Mouse (Mus musculus) urinary bladder, postnatal 36 days (tissue): ENCODE measurements at regions not wholly inside any gene's neighbourhood (a gene's known extent, or its start where the extent isn't known, plus 50 kb on each side); places are given as distances from the start of the nearest gene placed in this dataset.

ENCODE experiments used
- DNase-seq, 2 experiments: peaks; one replicate each; pipeline ENCODE4 v3.0.0; 2022; ENCODE audit warnings: low spot score in 2 of 2, mixed read lengths in 1 of 2

- DNase-seq: no peak
Measured at GRCm38 (mm10) chr4:140401632-140402031, 155.0 kb upstream of the Igsf21 start.

DNA sequence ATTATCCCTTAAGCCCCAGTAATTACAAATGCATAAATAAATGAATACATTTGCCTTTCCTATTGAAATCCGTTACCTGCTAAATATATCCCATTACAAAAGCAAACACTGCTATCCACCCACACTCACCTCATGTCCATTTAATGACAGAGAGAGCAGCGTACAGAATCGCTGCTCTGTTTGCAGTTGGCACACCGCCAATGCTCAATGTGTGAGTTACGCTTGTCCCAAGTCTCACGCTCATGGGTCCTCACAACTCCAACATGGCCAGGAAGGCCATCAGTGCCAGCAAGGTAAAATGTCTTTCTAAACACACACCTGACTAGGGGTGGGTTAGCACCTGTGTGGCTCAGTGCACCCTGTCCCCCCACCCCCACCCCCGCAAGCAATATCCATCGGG, 150.0 kb upstream of the Igsf21 start:
- no peak for DNase-seq

- DNase-seq: no peak
Measured at GRCm38 (mm10) chr4:140392290-140392689, 145.7 kb upstream of the Igsf21 start.

- DNase-seq: peak in 1 of 2 experiments; percentile 6
Measured at GRCm38 (mm10) chr4:140390684-140391234, 144.2 kb upstream of the Igsf21 start.

DNA sequence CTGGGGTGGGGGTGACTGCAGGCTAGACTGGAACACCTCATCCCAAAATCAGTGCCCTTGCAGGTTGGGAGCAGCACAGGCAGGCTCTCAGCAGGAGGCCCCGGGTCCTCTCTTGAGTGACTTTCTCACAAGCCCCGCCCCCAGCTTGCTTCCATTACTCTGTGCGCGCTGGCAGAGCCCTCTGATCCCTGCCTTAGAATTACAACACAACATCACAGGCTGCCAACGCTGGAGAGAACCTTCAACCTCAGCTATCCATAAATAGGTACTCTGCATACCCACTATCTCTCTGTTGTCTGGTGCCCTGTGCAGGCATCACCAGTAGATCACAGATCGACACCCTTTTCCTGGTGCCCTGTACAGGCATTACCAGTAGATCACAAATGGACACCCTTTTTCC, 139.1 kb upstream of the Igsf21 start:
- no peak for DNase-seq

DNA sequence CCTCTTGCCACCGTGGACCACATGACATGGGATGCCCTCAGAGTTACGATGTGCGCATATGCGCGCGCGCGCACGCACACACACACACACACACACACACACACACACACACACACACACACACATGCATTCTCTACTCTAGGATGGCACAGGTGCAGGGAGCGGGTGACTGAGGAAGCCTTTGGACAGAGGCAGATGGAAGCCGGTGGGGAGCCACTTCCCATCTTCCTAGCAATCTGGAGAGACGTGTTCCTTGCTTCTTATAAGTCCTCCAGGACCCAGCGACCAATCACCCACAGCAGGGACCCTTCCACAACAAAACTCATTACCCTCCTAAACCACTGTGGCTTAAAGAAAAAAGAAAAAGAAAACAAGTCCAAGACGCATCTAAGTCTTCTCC, 138.6 kb upstream of the Igsf21 start:
- DNase-seq: no peak

GRCm38 (mm10) chr4:140383596-140383995, 137.0 kb upstream of the Igsf21 start:
- DNase-seq: no peak

GRCm38 (mm10) chr4:140380733-140381132, 134.1 kb upstream of the Igsf21 start:
- DNase-seq: no peak

GRCm38 (mm10) chr4:140377941-140378340, 131.4 kb upstream of the Igsf21 start:
- no peak for DNase-seq

DNA sequence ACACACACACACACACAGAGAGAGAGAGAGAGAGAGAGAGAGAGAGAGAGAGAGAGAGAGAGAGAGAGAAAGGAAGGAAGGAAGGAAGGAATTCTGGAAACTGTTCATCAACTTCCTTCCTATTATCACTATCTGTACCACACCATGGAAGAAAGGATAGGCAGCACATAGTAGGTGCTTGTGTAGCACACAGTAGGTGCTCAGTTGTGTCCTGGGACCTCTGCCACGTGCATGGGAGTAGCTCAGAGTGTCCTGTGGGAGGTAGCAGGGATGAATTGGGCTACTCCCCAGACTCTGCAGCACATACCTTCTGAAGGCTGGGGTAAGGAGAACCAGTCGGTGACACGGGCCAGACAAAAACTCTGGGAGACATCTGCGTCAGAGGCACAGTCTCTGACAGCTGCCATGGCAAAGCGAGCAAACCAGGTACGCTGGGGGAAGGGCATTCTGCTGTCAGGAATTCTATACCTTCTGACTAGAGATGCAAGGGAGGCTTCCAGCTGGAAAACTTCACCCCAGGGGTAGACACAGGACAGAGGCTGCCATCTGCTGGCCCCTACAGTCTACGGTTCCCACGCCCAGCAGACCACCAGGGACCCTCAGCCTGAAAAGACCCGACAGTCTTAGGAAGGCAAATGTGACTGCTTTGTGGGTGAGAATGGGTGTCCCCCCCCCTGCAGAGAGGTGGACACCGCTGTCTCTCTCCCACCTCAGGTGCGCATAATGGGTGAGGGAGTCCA, 126.2 kb upstream of the Igsf21 start:
- no peak for DNase-seq

GRCm38 (mm10) chr4:140371426-140372213, 125.0 kb upstream of the Igsf21 start:
- no peak for DNase-seq

- DNase-seq: no peak
Measured at GRCm38 (mm10) chr4:140366975-140367680, 120.5 kb upstream of the Igsf21 start.

DNA sequence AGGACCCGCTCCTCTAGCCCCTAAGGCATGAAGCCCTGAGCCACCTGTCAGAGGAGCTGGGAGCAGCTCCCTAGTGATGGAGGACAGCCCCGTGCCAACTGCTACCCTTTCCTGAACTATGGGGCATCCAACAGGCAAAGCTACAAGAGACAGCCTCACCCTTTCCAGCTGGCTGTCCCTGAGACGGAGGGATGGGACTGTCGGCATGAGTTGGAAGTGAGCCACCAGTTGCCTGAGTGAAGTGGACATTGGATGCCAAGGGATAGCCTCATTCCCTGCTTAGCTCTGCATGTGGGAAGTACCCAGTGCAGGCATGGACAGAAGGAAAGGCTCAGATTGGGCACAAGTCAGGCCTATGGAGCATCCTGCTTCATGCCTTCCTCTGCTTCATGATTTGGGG, 112.3 kb upstream of the Igsf21 start:
- DNase-seq: no peak

GRCm38 (mm10) chr4:140358103-140358502, 111.5 kb upstream of the Igsf21 start:
- peak; percentile 53 to 61 for DNase-seq

- no peak for DNase-seq
Measured at GRCm38 (mm10) chr4:140355144-140355550, 108.6 kb upstream of the Igsf21 start.

DNA sequence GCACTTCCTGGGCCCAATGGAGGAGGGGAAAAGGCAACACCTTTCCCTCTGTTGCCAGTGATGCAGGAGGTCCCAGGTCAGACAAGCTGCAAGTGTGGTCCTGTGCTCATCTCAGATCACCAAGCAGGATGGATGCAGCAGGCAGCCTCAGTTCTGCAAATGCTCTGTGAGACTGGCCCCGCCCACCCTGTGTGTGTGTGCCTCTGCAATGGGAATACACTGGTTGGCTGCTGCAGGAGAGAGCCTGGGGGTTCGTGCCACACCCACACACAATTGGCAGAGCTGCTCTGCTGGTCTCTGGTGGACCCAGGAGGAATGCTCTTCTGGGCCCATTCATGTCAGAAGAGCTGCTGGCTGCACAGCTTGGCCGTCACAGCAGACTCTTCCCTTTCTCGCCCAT, 102.2 kb upstream of the Igsf21 start:
- DNase-seq: no peak

DNA sequence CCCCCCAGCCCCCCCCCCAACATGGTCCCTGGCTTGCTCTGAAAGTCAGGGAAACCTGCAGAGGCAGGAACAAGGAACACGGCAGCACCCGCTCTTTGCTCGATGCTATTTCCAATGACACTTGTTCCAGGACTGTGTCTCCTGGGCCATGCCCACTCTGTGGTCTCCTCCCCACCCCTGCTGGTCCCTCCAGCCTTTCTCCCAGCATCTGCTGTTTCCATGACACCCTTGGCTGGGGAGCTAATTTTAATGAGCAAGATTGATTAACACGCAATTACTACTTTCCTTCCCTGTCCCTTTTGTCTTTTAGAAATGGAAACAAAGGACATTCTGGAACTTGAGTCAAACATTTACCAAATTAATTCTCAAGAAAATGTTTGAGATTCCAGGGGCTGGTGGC, 83.6 kb upstream of the Igsf21 start:
- DNase-seq: no peak

- no peak for DNase-seq
Measured at GRCm38 (mm10) chr4:140326706-140327440, 80.3 kb upstream of the Igsf21 start.

DNA sequence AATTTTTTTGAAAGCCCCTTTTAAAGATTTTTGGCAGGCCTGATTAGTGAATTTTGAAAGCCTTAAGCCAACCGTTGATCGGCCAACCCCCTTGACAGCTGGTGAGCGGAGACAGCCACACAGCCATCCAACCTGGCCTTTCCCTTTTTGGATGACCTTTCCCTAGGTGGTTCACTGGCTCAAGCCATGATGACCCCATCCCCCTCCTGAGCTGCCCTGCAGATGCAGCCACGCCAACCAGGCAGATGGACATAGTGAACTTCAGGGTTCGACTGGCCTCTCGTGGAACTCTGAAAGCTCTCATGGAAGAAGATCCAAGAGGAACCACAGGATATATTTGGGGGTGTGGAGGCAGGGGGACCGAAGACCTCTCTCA, 79.1 kb upstream of the Igsf21 start:
- DNase-seq: no peak

DNA sequence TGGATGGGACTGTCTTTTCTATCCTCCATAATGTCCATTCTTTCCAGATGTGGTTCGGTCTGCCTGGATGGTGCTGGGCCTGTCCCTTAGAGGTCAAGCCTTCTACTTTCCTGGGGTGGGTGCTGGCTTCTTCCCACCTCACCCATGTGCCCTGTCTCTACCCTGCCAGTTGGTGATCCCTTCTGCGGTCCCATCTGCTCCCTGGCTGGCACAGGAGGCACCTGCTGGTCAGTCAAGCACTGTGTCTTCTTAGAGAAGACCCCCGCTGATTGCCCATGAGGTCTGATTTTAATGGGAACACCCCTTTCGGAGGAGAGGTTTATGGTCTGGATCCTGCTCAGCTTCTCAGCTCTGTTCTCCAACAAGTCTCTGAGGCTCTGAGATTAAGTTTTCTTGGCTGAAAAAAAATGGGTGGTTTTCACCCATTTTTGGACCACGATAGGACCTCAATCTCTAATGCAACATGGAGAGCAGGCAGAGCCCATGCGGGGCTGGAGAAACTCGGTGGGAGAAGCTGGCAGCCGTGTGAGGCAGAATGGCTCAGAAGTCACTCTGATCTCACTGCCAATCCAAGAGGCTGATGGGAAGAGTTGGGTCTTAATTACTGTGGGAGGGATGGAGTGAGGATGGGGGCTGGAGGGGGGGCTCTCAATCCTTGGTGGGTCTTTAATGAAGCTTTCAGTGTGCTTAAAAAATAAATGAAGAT, 78.5 kb upstream of the Igsf21 start:
- DNase-seq: no peak
